Mouse (Mus musculus) liver, embryonic 14.5 days (tissue): ENCODE results near the gene Rab39.

Experiments used
- CTCF ChIP-seq: IDR thresholded peaks from 2 replicates; pipeline ENCODE4 v1.5.1; 2016; ENCODE audit warnings: antibody characterized with exemption, low read depth, control low read depth
- EP300 ChIP-seq: IDR thresholded peaks from 2 replicates; pipeline ENCODE4 v1.6.1; 2016; ENCODE audit warnings: antibody characterized with exemption, low read depth

- TF ChIP-seq CTCF (no peak), EP300 (no peak)
These were observed at the start of gene Rab39 for GRCm38 (mm10) chr9:53705992-53706696.
